Mouse (Mus musculus): ENCODE results near the gene Coq8a. TPM values are rescaled to one million over a fixed set of nuclear protein-coding genes. Genes with fewer than 3 reads are reported as not detected.
A peak's percentile ranks its signal among the peaks of the same experiment; 100 is the strongest.

Coq8a gene
- polyA plus RNA-seq, 1 experiment: not detected

DNA sequence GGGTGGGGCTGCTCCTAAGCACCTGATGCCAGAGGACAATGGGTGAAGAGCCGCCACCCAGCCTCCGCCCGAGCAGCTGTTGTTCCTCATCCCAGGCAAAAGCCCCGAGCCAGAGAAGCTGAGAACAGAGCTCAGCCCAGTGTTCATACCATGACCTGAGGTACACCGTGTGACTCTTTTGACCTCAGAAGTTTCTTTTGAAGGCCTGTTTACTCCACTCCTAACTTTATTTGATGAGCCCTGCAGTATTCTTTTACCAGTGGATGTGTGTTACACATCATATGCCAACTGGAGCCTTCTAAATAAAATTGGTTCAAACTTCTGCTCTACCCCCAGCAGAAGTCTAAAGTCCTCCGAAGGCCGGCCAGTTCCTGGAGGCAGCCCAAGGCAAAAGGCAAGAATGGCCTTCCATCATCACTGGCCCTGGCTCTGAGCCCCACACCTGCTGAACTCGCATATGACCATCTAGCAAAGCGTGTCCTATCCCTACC is 11.4 kb upstream of the Coq8a start:
- H3K4me1 ChIP-seq (ENCODE audit: control insufficient read depth, insufficient read depth, low read length): no peaks in the 10 kb centered on the region
- TF ChIP-seq POLR2A (IDR thresholded peaks at IDR 0.05; ENCODE audit: insufficient read depth, low read depth, low read length) (no peak), CTCF (IDR thresholded peaks at IDR 0.05; ENCODE audit: insufficient read depth, low read depth, low read length) (no peak)
- H3K27ac ChIP-seq (ENCODE audit: insufficient read depth, low read depth, low read length): no peak overlapping the region
- no peak overlapping the region for H3K4me3 ChIP-seq (ENCODE audit: insufficient read depth, low read depth, low read length)
- WGBS: 90% methylated on average over 9 of the region's 9 CpGs

DNA sequence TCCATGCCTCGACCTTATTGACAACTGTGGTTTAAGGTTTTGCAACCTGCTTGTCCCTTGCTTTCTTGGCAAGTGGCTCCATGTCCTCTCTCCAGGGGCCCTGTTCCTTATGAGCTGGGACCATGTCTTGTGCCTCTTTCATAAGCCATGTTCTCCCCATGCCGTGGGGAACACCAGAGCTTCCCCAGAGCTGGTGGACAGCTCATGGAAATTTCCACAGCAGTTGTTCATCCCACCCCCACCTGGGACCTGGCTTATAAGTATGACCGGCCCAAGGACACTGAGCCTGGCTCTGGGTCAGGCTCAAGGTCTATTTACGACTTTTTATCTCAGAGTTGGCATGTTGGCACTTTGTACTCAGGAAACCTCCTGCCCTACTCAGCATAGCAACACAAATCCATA is 10.6 kb upstream of the Coq8a start:
- no peak overlapping the region for H3K4me3 ChIP-seq (ENCODE audit: insufficient read depth, low read depth, low read length)
- no peaks in the 10 kb centered on the region for H3K4me1 ChIP-seq (ENCODE audit: control insufficient read depth, insufficient read depth, low read length)
- H3K27ac ChIP-seq (ENCODE audit: insufficient read depth, low read depth, low read length): no peak overlapping the region
- 83% methylated on average over 4 of the region's 4 CpGs for WGBS
- no peak for TF ChIP-seq POLR2A (IDR thresholded peaks at IDR 0.05; ENCODE audit: insufficient read depth, low read depth, low read length)
- no peak for TF ChIP-seq CTCF (IDR thresholded peaks at IDR 0.05; ENCODE audit: insufficient read depth, low read depth, low read length)

DNA sequence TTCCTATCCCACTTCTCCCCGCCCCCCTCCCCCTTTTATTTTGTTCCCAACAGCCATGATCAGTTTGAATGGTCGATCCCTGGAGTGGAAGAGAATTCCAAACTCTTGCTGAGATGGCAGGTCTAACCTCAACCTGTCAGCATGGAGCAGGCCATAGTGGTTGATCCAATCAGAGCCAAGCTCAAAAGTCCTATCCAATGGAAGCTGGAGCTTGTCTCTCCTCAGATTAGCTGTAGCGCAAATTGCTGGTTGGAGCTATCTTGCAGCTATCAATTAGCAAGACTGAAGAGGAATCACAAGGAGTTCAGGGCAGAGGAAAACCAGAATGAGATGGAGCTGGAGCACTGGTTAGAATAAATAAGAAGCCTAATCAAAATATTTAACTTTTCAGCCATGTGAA is 9.0 kb upstream of the Coq8a start:
- Histone ChIP-seq H3K4me3 (ENCODE audit: insufficient read depth, low read depth, low read length) (no peak overlapping the region), H3K4me1 (ENCODE audit: control insufficient read depth, insufficient read depth, low read length) (no peaks in the 10 kb centered on the region), H3K27ac (ENCODE audit: insufficient read depth, low read depth, low read length) (no peak overlapping the region)
- TF ChIP-seq POLR2A (IDR thresholded peaks at IDR 0.05; ENCODE audit: insufficient read depth, low read depth, low read length) (no peak), CTCF (IDR thresholded peaks at IDR 0.05; ENCODE audit: insufficient read depth, low read depth, low read length) (no peak)
- 79% methylated on average over 3 of the region's 3 CpGs for WGBS

DNA sequence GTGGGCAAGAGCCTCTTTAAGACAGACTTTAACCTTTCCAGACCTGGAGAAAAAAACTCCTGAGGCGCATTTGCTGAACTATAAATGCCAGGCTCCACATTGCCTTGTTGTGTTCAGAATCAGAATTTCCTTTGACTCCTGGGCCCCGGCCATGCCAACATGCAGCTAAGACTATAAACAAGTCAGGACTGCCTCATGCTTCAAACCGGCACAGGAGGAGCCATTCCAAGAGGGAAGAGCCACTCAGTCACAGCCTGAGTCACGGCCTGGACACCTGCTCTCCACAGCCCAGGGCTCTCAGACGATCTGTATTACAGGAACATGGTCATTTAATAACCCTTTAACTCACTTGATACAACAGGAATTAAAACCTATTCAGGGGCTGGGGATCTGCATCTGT is 1.3 kb upstream of the Coq8a start:
- Histone ChIP-seq H3K4me1 (ENCODE audit: control insufficient read depth, insufficient read depth, low read length) (peaks cover 5% of the 10 kb centered on the region; the same call in 1 of the 2 replicates), H3K27ac (ENCODE audit: insufficient read depth, low read depth, low read length) (no peak overlapping the region), H3K4me3 (ENCODE audit: insufficient read depth, low read depth, low read length) (no peak overlapping the region)
- WGBS: 79% methylated on average over 5 of the region's 5 CpGs
- TF ChIP-seq CTCF (IDR thresholded peaks at IDR 0.05; ENCODE audit: insufficient read depth, low read depth, low read length): no peak
- TF ChIP-seq POLR2A (IDR thresholded peaks at IDR 0.05; ENCODE audit: insufficient read depth, low read depth, low read length): no peak

DNA sequence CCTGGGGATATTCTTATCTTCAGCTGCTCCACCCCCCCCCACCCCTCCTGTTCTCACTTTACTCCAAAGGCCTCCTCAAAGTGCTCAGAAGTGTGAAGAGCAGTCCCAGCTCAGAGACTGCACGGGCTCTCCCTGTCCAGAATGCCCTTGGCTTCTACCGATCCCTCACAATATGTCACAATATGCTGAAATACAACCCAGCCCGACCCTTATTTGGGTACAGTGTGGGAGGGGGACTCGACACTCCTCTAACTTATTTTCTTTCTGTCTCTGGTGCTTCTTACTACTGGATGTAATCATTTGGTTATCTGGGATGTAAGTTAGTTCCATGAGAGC is 281 bp upstream of the Coq8a start:
- TF ChIP-seq POLR2A (IDR thresholded peaks at IDR 0.05; ENCODE audit: insufficient read depth, low read depth, low read length) (no peak), CTCF (IDR thresholded peaks at IDR 0.05; ENCODE audit: insufficient read depth, low read depth, low read length) (no peak)
- peaks cover 10% of the 10 kb centered on the region; the same call in 1 of the 2 replicates for H3K4me1 ChIP-seq (ENCODE audit: control insufficient read depth, insufficient read depth, low read length)
- H3K27ac ChIP-seq (ENCODE audit: insufficient read depth, low read depth, low read length): no peak overlapping the region
- no peak overlapping the region for H3K4me3 ChIP-seq (ENCODE audit: insufficient read depth, low read depth, low read length)
- WGBS: 62% methylated on average over 4 of the region's 4 CpGs

DNA sequence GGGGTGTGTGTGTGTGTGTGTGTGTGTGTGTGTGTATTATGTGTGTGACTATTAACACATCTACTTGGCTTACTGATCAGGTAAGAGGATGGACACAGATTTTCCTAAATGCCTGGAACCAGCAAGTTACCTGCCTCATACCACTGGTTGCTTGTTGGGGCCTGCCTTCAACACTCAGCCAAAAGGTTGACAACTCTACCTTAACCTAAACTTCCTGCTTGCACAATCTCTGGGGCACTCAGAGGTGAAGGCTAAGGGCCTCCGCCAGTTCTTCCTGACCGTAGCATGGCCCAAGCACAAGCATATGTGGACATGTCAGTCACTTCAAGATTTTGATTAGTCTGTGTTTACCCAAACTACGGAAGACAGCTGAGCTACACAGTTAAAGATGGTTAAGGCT is 1.4 kb downstream of the Coq8a start:
- no peak overlapping the region for H3K27ac ChIP-seq (ENCODE audit: insufficient read depth, low read depth, low read length)
- H3K4me3 ChIP-seq (ENCODE audit: insufficient read depth, low read depth, low read length): no peak overlapping the region
- peaks cover 16% of the 10 kb centered on the region for H3K4me1 ChIP-seq (ENCODE audit: control insufficient read depth, insufficient read depth, low read length)
- 92% methylated on average over 3 of the region's 3 CpGs for WGBS
- TF ChIP-seq CTCF (IDR thresholded peaks at IDR 0.05; ENCODE audit: insufficient read depth, low read depth, low read length) (no peak), POLR2A (IDR thresholded peaks at IDR 0.05; ENCODE audit: insufficient read depth, low read depth, low read length) (no peak)

DNA sequence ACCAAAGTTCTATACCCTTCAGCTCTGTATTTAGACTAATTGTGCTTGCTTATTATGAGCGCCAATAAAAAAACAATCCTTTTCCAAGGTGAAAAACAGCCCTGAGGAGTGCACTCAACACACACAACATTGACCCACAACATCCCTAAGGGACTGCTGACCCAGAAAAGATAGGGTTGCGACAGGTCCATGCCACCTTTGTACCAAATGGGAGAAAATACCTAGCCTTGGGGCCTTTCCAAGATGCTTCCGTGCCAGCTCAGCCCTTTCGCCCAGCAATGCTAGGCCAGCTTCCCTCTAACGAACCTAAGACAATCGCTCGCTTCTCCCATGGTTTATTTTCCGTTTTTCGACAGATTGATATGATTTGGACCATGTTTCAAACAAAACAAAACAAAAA is 2.9 kb downstream of the Coq8a start:
- H3K4me1 ChIP-seq (ENCODE audit: control insufficient read depth, insufficient read depth, low read length): peaks cover 26% of the 10 kb centered on the region
- TF ChIP-seq POLR2A (IDR thresholded peaks at IDR 0.05; ENCODE audit: insufficient read depth, low read depth, low read length) (no peak), CTCF (IDR thresholded peaks at IDR 0.05; ENCODE audit: insufficient read depth, low read depth, low read length) (no peak)
- H3K4me3 ChIP-seq (ENCODE audit: insufficient read depth, low read depth, low read length): no peak overlapping the region
- WGBS: 87% methylated on average over 9 of the region's 9 CpGs
- no peak overlapping the region for H3K27ac ChIP-seq (ENCODE audit: insufficient read depth, low read depth, low read length)

DNA sequence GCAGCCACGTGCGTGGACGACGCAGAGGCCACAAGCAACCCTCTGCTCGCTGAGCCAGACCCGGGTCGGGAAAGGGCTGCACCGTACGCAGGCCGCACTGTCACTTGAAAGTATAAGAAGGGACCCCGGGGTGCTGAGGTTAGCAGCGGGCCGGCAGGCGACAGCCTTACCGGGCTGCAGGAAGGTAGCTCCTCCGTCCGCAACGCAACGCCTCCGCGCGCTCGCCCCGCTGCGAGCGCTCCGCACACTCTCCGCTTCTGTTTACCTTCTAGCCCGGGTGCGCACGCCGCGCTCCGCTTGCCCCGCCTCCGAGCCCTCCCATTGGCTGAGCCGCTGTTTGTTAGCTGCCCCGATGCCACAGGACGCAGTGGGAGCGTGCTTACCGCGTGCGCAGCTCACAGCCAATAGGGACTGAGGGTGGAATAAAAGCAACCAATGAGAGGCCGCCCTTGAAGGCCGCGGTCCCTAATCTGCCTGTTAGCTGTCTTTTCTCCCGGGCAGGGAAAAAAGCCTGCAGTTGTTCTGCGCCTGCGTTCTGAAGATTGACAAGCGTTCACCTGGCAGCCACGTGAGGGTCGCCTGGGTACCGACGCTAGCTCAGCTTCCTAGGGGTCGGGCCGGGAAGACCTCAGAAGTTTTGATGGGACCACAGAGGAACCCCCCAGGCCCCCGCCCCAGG is 3.6 kb downstream of the Coq8a start:
- under 1% methylated on average over 57 of the region's 57 CpGs for WGBS
- TF ChIP-seq CTCF (IDR thresholded peaks at IDR 0.05; ENCODE audit: insufficient read depth, low read depth, low read length) (no peak), POLR2A (IDR thresholded peaks at IDR 0.05; ENCODE audit: insufficient read depth, low read depth, low read length) (peak; percentile 90)
- Histone ChIP-seq H3K4me1 (ENCODE audit: control insufficient read depth, insufficient read depth, low read length) (peaks cover 32% of the 10 kb centered on the region), H3K27ac (ENCODE audit: insufficient read depth, low read depth, low read length) (peak overlapping the region; percentile 18), H3K4me3 (ENCODE audit: insufficient read depth, low read depth, low read length) (peak overlapping the region; percentile 69)

DNA sequence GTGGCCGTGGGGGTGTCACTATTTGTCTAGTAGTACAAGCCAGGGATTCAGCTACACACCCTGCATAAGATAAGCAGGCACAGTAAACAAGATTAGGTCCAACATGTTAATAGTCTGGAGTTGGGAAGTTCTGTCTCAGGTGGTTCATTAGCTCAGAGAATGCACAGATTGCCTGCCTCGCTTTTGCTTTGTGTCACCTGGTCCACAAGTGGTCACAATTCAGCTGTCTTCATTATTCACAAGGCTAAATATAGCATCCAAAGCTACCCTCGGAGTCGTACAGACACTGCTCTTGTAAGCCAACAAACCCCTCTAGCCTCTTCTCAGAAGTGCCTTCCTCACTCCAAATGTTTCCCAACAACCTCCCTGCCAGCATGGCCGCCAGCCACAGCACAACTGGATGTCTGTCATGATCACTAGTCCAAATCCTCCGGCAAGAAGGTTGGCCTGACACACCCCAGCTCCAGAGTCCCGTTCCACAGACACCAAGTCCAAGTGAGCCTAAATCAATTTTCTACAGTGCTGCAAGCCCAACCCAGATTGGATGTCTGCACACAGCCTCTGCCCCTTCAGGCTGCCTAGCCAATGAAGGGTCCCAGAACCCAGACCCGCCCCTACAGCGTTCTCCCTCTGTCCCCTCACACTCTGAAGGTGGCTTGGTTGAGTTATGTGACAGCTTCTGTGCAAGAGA is 4.5 kb downstream of the Coq8a start:
- WGBS: 12% methylated on average over 9 of the region's 9 CpGs
- peaks cover 37% of the 10 kb centered on the region for H3K4me1 ChIP-seq (ENCODE audit: control insufficient read depth, insufficient read depth, low read length)
- no peak overlapping the region for H3K27ac ChIP-seq (ENCODE audit: insufficient read depth, low read depth, low read length)
- TF ChIP-seq CTCF (IDR thresholded peaks at IDR 0.05; ENCODE audit: insufficient read depth, low read depth, low read length) (no peak), POLR2A (IDR thresholded peaks at IDR 0.05; ENCODE audit: insufficient read depth, low read depth, low read length) (no peak)
- peak overlapping the region; percentile 69 for H3K4me3 ChIP-seq (ENCODE audit: insufficient read depth, low read depth, low read length)
